Mouse (Mus musculus) lung, adult 2 months (tissue): Measurements from ENCODE around the gene Slc51a.

Experiments used
- CTCF ChIP-seq: fragments of 200-500 bp; IDR thresholded peaks from 2 replicates; pipeline ENCODE4 v1.5.1; 2011; ENCODE audit warnings: mild to moderate bottlenecking, low read length, control low read depth; ENCODE audit not compliant: insufficient read depth
- POLR2A ChIP-seq: fragments of 200-500 bp; IDR thresholded peaks from 2 replicates; pipeline ENCODE4 v1.6.1; 2011; ENCODE audit warnings: low read depth, mild to moderate bottlenecking, control low read depth, low read length, borderline replicate concordance; ENCODE audit errors: extremely low read depth

GRCm38 (mm10) chr16:32498996-32499395 is 11.3 kb upstream of the Slc51a start:
- TF ChIP-seq POLR2A, result no peak
- TF ChIP-seq CTCF, result no peak
